Mouse (Mus musculus): ENCODE measurements around the gene Ncmap. TPM values are rescaled to one million over a fixed set of nuclear protein-coding genes. Genes with fewer than 3 reads are reported as not detected.

Gene Ncmap
- polyA plus RNA-seq, 1 experiment from 2014 or later: 0.35 TPM

DNA sequence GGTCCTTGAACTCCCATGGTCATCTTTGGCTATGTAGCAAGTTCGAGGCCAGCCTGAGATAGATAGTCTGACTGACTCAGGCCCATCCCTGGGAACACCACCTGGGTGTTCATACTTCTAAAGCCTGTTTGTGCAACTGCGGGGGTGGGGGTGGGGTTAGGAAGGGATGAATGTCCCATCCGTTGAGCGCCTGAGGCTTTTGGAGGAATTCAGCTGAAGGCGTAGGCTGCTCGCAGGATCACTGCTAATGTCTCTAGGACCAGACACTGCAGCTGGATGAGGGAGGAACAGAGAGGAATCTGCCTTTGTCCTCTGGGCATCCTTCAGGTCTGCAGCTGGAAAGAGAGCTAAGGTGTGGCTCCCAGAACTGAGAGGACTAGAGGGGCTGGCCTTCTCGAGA lies 3.4 kb downstream of the Ncmap start:
- WGBS: 83% methylated on average over 7 of the region's 7 CpGs
- H3K4me3 ChIP-seq: no peak overlapping the region
- no peak for DNase-seq (ENCODE audit: low spot score)
- no peaks in the 10 kb centered on the region for H3K36me3 ChIP-seq
- peaks cover 52% of the 10 kb centered on the region for H3K27me3 ChIP-seq (ENCODE audit: insufficient read depth, poor library complexity, severe bottlenecking)
- H3K4me1 ChIP-seq (replicated peaks): peaks cover 15% of the 10 kb centered on the region
- no peaks in the 10 kb centered on the region for H3K9me3 ChIP-seq
- H3K27ac ChIP-seq: no peak overlapping the region

DNA sequence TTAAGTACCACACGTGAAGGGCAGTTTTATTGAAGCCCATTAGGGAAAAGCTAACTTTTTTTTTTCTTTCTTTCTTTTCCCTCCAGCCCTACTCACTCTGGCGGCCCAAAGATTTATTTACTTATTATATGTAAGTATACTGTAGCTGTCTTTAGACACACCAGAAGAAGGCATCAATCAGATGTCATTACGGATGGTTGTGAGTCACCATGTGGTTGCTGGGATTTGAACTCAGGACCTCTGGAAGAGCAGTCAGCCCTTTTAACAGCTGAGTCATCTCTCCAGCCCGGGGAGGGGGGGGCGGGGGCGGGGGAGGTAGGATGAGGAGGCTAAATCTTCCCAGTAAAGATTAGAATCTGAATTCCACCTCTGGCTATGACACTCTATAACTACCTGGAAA lies 4.6 kb downstream of the Ncmap start:
- DNase-seq (ENCODE audit: low spot score): no peak
- H3K27ac ChIP-seq: no peak overlapping the region
- no peaks in the 10 kb centered on the region for H3K9me3 ChIP-seq
- peaks cover 39% of the 10 kb centered on the region for H3K27me3 ChIP-seq (ENCODE audit: insufficient read depth, poor library complexity, severe bottlenecking)
- 77% methylated on average over 6 of the region's 6 CpGs for WGBS
- H3K4me3 ChIP-seq: no peak overlapping the region
- no peaks in the 10 kb centered on the region for H3K36me3 ChIP-seq
- peaks cover 12% of the 10 kb centered on the region for H3K4me1 ChIP-seq (replicated peaks)

- H3K4me3 ChIP-seq: no peak overlapping the region
- H3K27me3 ChIP-seq (ENCODE audit: insufficient read depth, poor library complexity, severe bottlenecking): peaks cover 33% of the 10 kb centered on the region
- H3K27ac ChIP-seq: no peak overlapping the region
- H3K4me1 ChIP-seq (replicated peaks): peaks cover 7% of the 10 kb centered on the region
- no peaks in the 10 kb centered on the region for H3K36me3 ChIP-seq
- no peaks in the 10 kb centered on the region for H3K9me3 ChIP-seq
- WGBS: 92% methylated on average over 3 of the region's 3 CpGs
- no peak for DNase-seq (ENCODE audit: low spot score)
These were observed 5.2 kb downstream of the Ncmap start for GRCm38 (mm10) chr4:135392801-135393200.

GRCm38 (mm10) chr4:135391014-135391413 lies 7.0 kb downstream of the Ncmap start:
- H3K9me3 ChIP-seq: no peaks in the 10 kb centered on the region
- H3K27ac ChIP-seq: no peak overlapping the region; the same call in 1 of the 2 replicates
- no peaks in the 10 kb centered on the region for H3K36me3 ChIP-seq
- peaks cover 15% of the 10 kb centered on the region for H3K27me3 ChIP-seq (ENCODE audit: insufficient read depth, poor library complexity, severe bottlenecking)
- DNase-seq (ENCODE audit: low spot score): no peak
- no peak overlapping the region for H3K4me3 ChIP-seq
- H3K4me1 ChIP-seq (replicated peaks): peaks cover under 1% of the 10 kb centered on the region
- WGBS: 77% methylated on average over 6 of the region's 6 CpGs

GRCm38 (mm10) chr4:135385614-135386013 lies 12.4 kb downstream of the Ncmap start:
- H3K4me3 ChIP-seq: no peak overlapping the region
- peaks cover 15% of the 10 kb centered on the region for H3K4me1 ChIP-seq (replicated peaks)
- 66% methylated on average over 10 of the region's 10 CpGs for WGBS
- H3K27ac ChIP-seq: no peak overlapping the region; the same call in 1 of the 2 replicates
- H3K27me3 ChIP-seq (ENCODE audit: insufficient read depth, poor library complexity, severe bottlenecking): peaks cover 12% of the 10 kb centered on the region
- no peaks in the 10 kb centered on the region for H3K36me3 ChIP-seq
- H3K9me3 ChIP-seq: no peaks in the 10 kb centered on the region
- no peak for DNase-seq (ENCODE audit: low spot score)

- Histone ChIP-seq H3K4me1 (replicated peaks) (peaks cover 15% of the 10 kb centered on the region), H3K27me3 (ENCODE audit: insufficient read depth, poor library complexity, severe bottlenecking) (peaks cover 12% of the 10 kb centered on the region), H3K9me3 (no peaks in the 10 kb centered on the region), H3K36me3 (no peaks in the 10 kb centered on the region), H3K4me3 (no peak overlapping the region), H3K27ac (no peak overlapping the region)
- peak; percentile 77 for DNase-seq (ENCODE audit: low spot score)
- WGBS: 5% methylated on average over 14 of the region's 14 CpGs
These were observed 15.7 kb downstream of the Ncmap start for GRCm38 (mm10) chr4:135382316-135382715.

DNA sequence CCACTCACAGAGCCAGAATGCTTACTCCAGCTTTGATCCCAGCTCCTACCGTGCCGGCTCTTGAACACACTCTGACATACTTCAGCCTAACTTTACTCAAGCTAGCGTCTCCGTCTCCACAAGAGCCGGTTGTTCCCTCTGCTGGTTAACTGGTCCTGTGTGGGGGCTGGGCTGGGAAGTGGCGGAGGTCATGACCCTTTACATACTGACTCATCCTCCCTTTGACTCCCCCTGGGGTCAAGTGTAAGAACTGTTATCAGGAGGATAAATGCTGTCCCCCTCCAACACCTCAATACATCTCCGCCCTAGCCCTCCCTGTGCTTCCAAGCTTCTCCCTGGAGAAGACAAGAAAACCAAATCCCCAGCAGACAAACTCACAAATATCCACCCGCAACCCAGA lies 16.7 kb downstream of the Ncmap start:
- WGBS: 48% methylated on average over 8 of the region's 8 CpGs

DNA sequence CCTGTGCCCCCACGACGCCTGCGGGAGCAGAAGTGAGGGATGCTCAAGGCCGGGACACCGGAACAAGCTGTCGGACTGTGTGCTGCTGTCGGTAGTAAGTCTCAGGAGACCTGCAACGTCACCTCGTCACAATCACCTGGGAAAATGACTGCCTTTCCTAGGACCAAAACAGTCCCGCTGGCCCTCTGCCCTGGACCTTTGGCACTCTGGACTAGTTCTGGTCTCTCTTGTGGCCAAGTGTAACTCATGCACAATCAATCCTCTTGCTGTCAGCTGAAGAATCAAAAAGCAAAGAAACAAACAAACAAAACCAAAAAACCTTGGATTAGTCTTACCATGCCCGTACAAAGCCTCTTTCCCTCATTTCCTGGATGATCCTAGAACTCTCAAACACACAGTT lies 20.8 kb downstream of the Ncmap start:
- H3K4me1 ChIP-seq (replicated peaks): peaks cover 8% of the 10 kb centered on the region; the same call in 1 of the 2 replicates
- H3K4me3 ChIP-seq: no peak overlapping the region
- WGBS: 81% methylated on average over 11 of the region's 11 CpGs
- peaks cover 8% of the 10 kb centered on the region; the same call in 1 of the 2 replicates for H3K9me3 ChIP-seq
- no peaks in the 10 kb centered on the region for H3K36me3 ChIP-seq
- DNase-seq (ENCODE audit: low spot score): no peak
- no peaks in the 10 kb centered on the region for H3K27me3 ChIP-seq (ENCODE audit: insufficient read depth, poor library complexity, severe bottlenecking)
- no peak overlapping the region for H3K27ac ChIP-seq

More for the DNA sequence above, 16.7 kb downstream of the Ncmap start:
- no peak for DNase-seq (ENCODE audit: low spot score)
- Histone ChIP-seq H3K36me3 (no peaks in the 10 kb centered on the region), H3K4me1 (replicated peaks) (peaks cover 15% of the 10 kb centered on the region), H3K9me3 (no peaks in the 10 kb centered on the region), H3K4me3 (no peak overlapping the region), H3K27ac (no peak overlapping the region), H3K27me3 (ENCODE audit: insufficient read depth, poor library complexity, severe bottlenecking) (peaks cover 12% of the 10 kb centered on the region)

DNA sequence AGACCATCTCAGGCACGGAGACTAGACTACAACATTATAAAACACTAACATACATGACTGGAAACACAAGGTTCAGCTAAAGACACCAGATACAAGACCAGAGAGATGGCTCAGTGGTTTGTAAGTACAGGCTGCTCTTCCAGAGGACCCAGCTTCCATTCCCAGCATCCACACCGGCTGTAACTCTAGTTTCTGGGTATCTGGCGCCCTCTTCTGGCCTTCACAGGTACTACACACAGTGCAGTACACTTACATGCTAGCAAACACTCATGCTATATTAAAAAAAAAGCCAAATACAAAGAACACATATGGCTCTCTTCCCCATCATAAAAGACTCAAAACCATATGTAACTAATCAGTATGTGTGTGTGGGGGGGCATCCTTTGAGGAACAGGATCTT lies 22.6 kb downstream of the Ncmap start:
- Histone ChIP-seq H3K36me3 (no peaks in the 10 kb centered on the region), H3K4me1 (replicated peaks) (0 out of 2 replicates have a peak, but pooled peaks cover 2% of the 10 kb centered on the region), H3K27ac (no peak overlapping the region), H3K4me3 (no peak overlapping the region), H3K27me3 (ENCODE audit: insufficient read depth, poor library complexity, severe bottlenecking) (no peaks in the 10 kb centered on the region), H3K9me3 (peaks cover 8% of the 10 kb centered on the region; the same call in 1 of the 2 replicates)
- DNase-seq (ENCODE audit: low spot score): no peak
- WGBS: 62% methylated on average over 3 of the region's 3 CpGs

GRCm38 (mm10) chr4:135373299-135373698 lies 24.7 kb downstream of the Ncmap start:
- 78% methylated on average over 5 of the region's 5 CpGs for WGBS
- Histone ChIP-seq H3K9me3 (peaks cover 8% of the 10 kb centered on the region; the same call in 1 of the 2 replicates), H3K4me1 (replicated peaks) (0 out of 2 replicates have a peak, but pooled peaks cover 6% of the 10 kb centered on the region), H3K27me3 (ENCODE audit: insufficient read depth, poor library complexity, severe bottlenecking) (no peaks in the 10 kb centered on the region), H3K36me3 (no peaks in the 10 kb centered on the region), H3K27ac (no peak overlapping the region), H3K4me3 (no peak overlapping the region)
- no peak for DNase-seq (ENCODE audit: low spot score)

DNA sequence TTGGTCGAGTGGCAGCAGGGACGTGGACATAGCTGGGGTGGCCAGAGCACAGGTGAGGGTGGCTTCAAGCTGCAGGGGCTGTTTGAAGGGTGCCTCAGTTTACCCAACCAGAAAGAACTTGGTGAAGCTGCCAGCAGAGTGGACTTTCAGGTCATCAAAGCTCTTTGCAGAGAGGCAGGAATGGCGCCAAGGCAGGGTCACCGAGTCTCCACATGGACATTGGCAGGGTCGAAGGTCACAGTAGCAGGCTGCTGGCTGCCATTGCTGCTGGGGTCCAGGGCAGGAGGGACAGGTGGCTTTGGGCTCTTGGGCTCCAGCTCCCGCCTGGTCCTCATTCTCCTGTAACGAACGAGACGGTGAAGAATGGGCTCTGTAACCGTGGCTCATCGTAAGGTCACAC lies 27.7 kb downstream of the Ncmap start:
- no peak overlapping the region for H3K4me3 ChIP-seq
- no peaks in the 10 kb centered on the region for H3K36me3 ChIP-seq
- H3K27ac ChIP-seq: no peak overlapping the region
- peaks cover 3% of the 10 kb centered on the region; the same call in 1 of the 2 replicates for H3K9me3 ChIP-seq
- no peak for DNase-seq (ENCODE audit: low spot score)
- 69% methylated on average over 11 of the region's 11 CpGs for WGBS
- 0 out of 2 replicates have a peak, but pooled peaks cover 6% of the 10 kb centered on the region for H3K4me1 ChIP-seq (replicated peaks)
- H3K27me3 ChIP-seq (ENCODE audit: insufficient read depth, poor library complexity, severe bottlenecking): no peaks in the 10 kb centered on the region

DNA sequence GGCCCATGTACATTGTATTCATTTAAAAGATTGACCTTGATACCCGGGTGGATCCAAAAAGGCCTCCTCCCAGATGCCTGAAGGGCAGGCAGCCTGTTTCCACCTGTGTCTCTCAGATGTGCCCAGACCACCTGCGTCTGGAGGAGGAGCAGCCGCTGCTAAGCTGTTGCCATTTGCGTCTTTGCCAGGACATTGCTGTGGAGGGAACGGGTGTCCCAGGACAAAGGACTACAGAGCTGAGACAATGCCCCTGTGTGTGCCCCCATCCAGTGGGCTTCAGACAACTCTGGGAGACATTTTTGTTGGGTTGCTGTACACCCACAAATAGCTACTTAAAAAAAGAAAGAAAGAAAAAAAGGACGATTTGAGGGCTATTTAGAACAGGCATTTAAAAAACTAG lies 35.2 kb downstream of the Ncmap start:
- Histone ChIP-seq H3K27ac (no peak overlapping the region), H3K9me3 (no peaks in the 10 kb centered on the region), H3K4me3 (no peak overlapping the region), H3K27me3 (ENCODE audit: insufficient read depth, poor library complexity, severe bottlenecking) (no peaks in the 10 kb centered on the region), H3K4me1 (replicated peaks) (0 out of 2 replicates have a peak, but pooled peaks cover 2% of the 10 kb centered on the region), H3K36me3 (no peaks in the 10 kb centered on the region)
- DNase-seq (ENCODE audit: low spot score): no peak
- WGBS: 24% methylated on average over 6 of the region's 6 CpGs

DNA sequence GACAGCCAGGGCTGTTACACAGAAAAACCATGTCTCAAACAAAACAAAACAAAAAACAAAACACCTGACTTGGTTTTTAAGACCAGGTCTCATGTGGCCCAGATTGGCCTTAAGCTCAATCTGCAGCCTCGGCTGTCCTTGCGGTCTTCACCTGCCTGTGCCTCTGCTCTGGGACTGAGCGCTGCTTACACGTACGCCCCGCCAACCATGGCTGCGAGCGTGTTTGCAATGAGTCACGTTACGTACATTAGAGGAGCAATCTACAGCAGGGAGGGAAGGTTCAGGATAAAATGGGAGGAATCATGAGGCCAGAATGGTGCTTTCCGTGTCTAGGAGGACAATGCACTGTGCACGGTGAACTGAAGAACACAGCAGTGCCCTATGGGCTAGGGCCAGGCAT lies 36.3 kb downstream of the Ncmap start:
- Histone ChIP-seq H3K36me3 (no peaks in the 10 kb centered on the region), H3K4me3 (no peak overlapping the region), H3K27ac (no peak overlapping the region), H3K4me1 (replicated peaks) (0 out of 2 replicates have a peak, but pooled peaks cover 2% of the 10 kb centered on the region), H3K9me3 (no peaks in the 10 kb centered on the region), H3K27me3 (ENCODE audit: insufficient read depth, poor library complexity, severe bottlenecking) (no peaks in the 10 kb centered on the region)
- no peak for DNase-seq (ENCODE audit: low spot score)
- 90% methylated on average over 12 of the region's 12 CpGs for WGBS

DNA sequence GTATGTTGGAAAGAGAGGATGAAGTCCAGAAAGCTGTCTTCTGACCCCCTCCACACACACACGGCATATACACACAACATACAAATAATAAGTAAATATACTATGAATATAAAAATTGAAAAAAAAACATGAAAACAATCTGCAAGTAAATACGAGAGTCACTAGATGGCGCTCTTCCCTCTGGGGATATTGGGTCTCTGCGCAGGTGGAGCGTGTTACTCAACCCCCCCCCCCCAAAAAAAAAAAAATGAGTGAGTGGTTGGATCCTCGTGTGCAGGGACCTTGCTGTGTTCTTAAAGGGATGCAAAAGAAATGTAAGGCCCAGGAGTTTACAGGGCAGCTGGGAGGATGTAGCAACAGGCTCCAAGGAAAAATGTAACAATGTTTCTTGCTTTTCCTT lies 39.3 kb downstream of the Ncmap start:
- no peak overlapping the region for H3K4me3 ChIP-seq
- WGBS: 5% methylated on average over 6 of the region's 6 CpGs
- peaks cover 11% of the 10 kb centered on the region for H3K4me1 ChIP-seq (replicated peaks)
- no peaks in the 10 kb centered on the region for H3K36me3 ChIP-seq
- H3K27me3 ChIP-seq (ENCODE audit: insufficient read depth, poor library complexity, severe bottlenecking): no peaks in the 10 kb centered on the region
- DNase-seq (ENCODE audit: low spot score): no peak
- no peaks in the 10 kb centered on the region for H3K9me3 ChIP-seq
- no peak overlapping the region for H3K27ac ChIP-seq

Data from hindbrain, embryonic 10.5 days (tissue).